Mouse (Mus musculus): ENCODE measurements around the gene Chic2. TPM values are rescaled to one million over a fixed set of nuclear protein-coding genes. Genes with fewer than 3 reads are reported as not detected.

The Chic2 gene
- polyA plus RNA-seq, 1 experiment from 2014 or later, result 36.2 TPM

Other genes starting within 250 kb of the Chic2 start
- 0.84 and 1.3 TPM in 2 replicates for gene Gsx2, start 30.8 kb upstream of the Chic2 start, polyA plus RNA-seq (2016; fragmentation: Nextera tagmentation; extraction: Ambion mirVana)
- 44.2 and 56.6 TPM in 2 replicates for gene Pdgfra, start 107.5 kb upstream of the Chic2 start, polyA plus RNA-seq (2016; fragmentation: Nextera tagmentation; extraction: Ambion mirVana)